Mouse (Mus musculus): Measurements from ENCODE around the gene Cntf.

GRCm38 (mm10) chr19:12719189-12719588, 46.2 kb downstream of the Cntf start:
- TF ChIP-seq POLR2A (IDR thresholded peaks at IDR 0.05; ENCODE audit: low read depth, low read length), result no peak
- no peak for TF ChIP-seq CTCF (IDR thresholded peaks at IDR 0.05; ENCODE audit: extremely low read depth, insufficient read depth, insufficient read length, insufficient replicate concordance)

Data from spleen, adult 2 months (tissue).